Mouse (Mus musculus) monocyte, adult 5-6 weeks (primary cell): ENCODE results near the gene Aes. TPM values are rescaled to one million over a fixed set of nuclear protein-coding genes. Genes with fewer than 3 reads are reported as not detected.

Experiments
- ATAC-seq: fragments of 153-309, 156-312 bp; replicated peaks from 2 replicates; pipeline ENCODE4 v1.8.0; 2017; ENCODE audit warnings: mild to moderate bottlenecking; ENCODE audit not compliant: low TSS enrichment, insufficient number of reproducible peaks, severe bottlenecking, poor library complexity, low FRiP score
- total RNA-seq: library from RNA; stranded (forward); fragments of 200-1000, 200-491, 200-594 nt; gene quantifications from 3 replicates; pipeline ENCODE4 v1.2.3, GENCODE M21; 2017

Aes gene
- total RNA-seq, 1 experiment from 2014 or later = 141 TPM

- no peak for ATAC-seq
Observed at GRCm38 (mm10) chr10:81563481-81563880, 4.2 kb downstream of the Aes start.

GRCm38 (mm10) chr10:81564216-81564615, 4.9 kb downstream of the Aes start:
- ATAC-seq = no peak

GRCm38 (mm10) chr10:81564734-81565133, 5.4 kb downstream of the Aes start:
- ATAC-seq = no peak

GRCm38 (mm10) chr10:81565257-81566228, 6.3 kb downstream of the Aes start:
- ATAC-seq = no peak

GRCm38 (mm10) chr10:81568381-81569191, 9.3 kb downstream of the Aes start:
- no peak for ATAC-seq

GRCm38 (mm10) chr10:81569507-81570237, 10.4 kb downstream of the Aes start:
- no peak for ATAC-seq

- no peak for ATAC-seq
Observed at GRCm38 (mm10) chr10:81570238-81570800, 11.0 kb downstream of the Aes start.

- ATAC-seq = peak; percentile 44
Observed at GRCm38 (mm10) chr10:81570831-81571500, 11.7 kb downstream of the Aes start.

- ATAC-seq = peak; percentile 88
Observed at GRCm38 (mm10) chr10:81571501-81571876, 12.2 kb downstream of the Aes start.

- no peak for ATAC-seq
Observed at GRCm38 (mm10) chr10:81572133-81572671, 12.9 kb downstream of the Aes start.

GRCm38 (mm10) chr10:81572975-81573374, 13.7 kb downstream of the Aes start:
- ATAC-seq = no peak

- no peak for ATAC-seq
Observed at GRCm38 (mm10) chr10:81574081-81575056, 15.1 kb downstream of the Aes start, which contains the start of gene Tle2. Gene Tle2, plus strand, starts transcription at chr10:81574561.

- no peak for ATAC-seq
Observed at GRCm38 (mm10) chr10:81575208-81575631, 15.9 kb downstream of the Aes start.

GRCm38 (mm10) chr10:81575695-81576094, 16.4 kb downstream of the Aes start:
- no peak for ATAC-seq

- ATAC-seq = no peak
Observed at GRCm38 (mm10) chr10:81579967-81580366, 20.7 kb downstream of the Aes start.

- peak; percentile 20; the same call in 1 of the 2 replicates for ATAC-seq
Observed at GRCm38 (mm10) chr10:81580441-81581070, 21.3 kb downstream of the Aes start.
